Mouse (Mus musculus): Measurements from ENCODE around the gene Pbx3. TPM values are rescaled to one million over a fixed set of nuclear protein-coding genes. Genes with fewer than 3 reads are reported as not detected.

The Pbx3 gene
- polyA plus RNA-seq, 1 experiment from 2014 or later = 21.3 TPM

GRCm38 (mm10) chr2:34406601-34407464 is 33.9 kb upstream of the Pbx3 start, which contains the start of gene Mapkap1:
Mapkap1 (plus strand) TSS chr2:34406771.
- WGBS = under 1% methylated on average over 66 of the region's 68 CpGs
- H3K27ac ChIP-seq = peak within 1 kb of the TSS; percentile 88

GRCm38 (mm10) chr2:34399535-34399934 is 26.6 kb upstream of the Pbx3 start:
- Histone ChIP-seq H3K4me2 (ENCODE audit: low read length) (no peak overlapping the region), H3K9ac (ENCODE audit: low read depth, low read length) (no peak overlapping the region), H3K4me3 (replicated peaks; ENCODE audit: low read depth, low read length) (no peak overlapping the region), H3K27ac (no peak overlapping the region), H3K36me3 (ENCODE audit: insufficient read depth, low read length) (no peaks in the 10 kb centered on the region), H3K27me3 (ENCODE audit: insufficient read depth, low read length) (no peaks in the 10 kb centered on the region), H3K9me3 (replicated peaks; ENCODE audit: low read length) (no peaks in the 10 kb centered on the region), H3K4me1 (replicated peaks; ENCODE audit: insufficient read depth, low read length) (no peaks in the 10 kb centered on the region)
- 58% methylated on average over 4 of the region's 4 CpGs for WGBS
- ATAC-seq (replicated peaks; ENCODE audit: low FRiP score, low read depth) (no peak), DNase-seq (ENCODE audit: low spot score) (no peak)
- no peak for TF ChIP-seq CTCF (IDR thresholded peaks at IDR 0.05; ENCODE audit: low read depth)

More at GRCm38 (mm10) chr2:34406601-34407464, 33.9 kb upstream of the Pbx3 start, which contains the start of gene Mapkap1:
- 0 out of 2 replicates have a peak, but pooled peaks have one; percentile 4 for TF ChIP-seq CTCF (IDR thresholded peaks at IDR 0.05; ENCODE audit: low read depth)
- Histone ChIP-seq H3K36me3 (ENCODE audit: insufficient read depth, low read length) (no peaks in the 10 kb centered on the region), H3K27me3 (ENCODE audit: insufficient read depth, low read length) (no peaks in the 10 kb centered on the region), H3K4me1 (replicated peaks; ENCODE audit: insufficient read depth, low read length) (peaks cover 8% of the 10 kb centered on the region; the same call in 1 of the 2 replicates), H3K9me3 (replicated peaks; ENCODE audit: low read length) (no peaks in the 10 kb centered on the region), H3K4me3 (replicated peaks; ENCODE audit: low read depth, low read length) (peak within 1 kb of the TSS; percentile 90), H3K4me2 (ENCODE audit: low read length) (peak within 1 kb of the TSS; percentile 82), H3K9ac (ENCODE audit: low read depth, low read length) (peak within 1 kb of the TSS; percentile 90)
- ATAC-seq (replicated peaks; ENCODE audit: low FRiP score, low read depth) (peak; percentile 99), DNase-seq (ENCODE audit: low spot score) (peak; percentile 98)

- H3K27ac ChIP-seq = no peak overlapping the region
- ATAC-seq (replicated peaks; ENCODE audit: low FRiP score, low read depth) = no peak
Observed at GRCm38 (mm10) chr2:34378930-34379329, 6.0 kb upstream of the Pbx3 start.

GRCm38 (mm10) chr2:34374349-34374748 is 1.4 kb upstream of the Pbx3 start:
- no peak overlapping the region for H3K27ac ChIP-seq
- H3K36me3 ChIP-seq (ENCODE audit: insufficient read depth, low read length) = no peaks in the 10 kb centered on the region
- DNase-seq (ENCODE audit: low spot score) (no peak), ATAC-seq (replicated peaks; ENCODE audit: low FRiP score, low read depth) (no peak)
- no peak for TF ChIP-seq CTCF (IDR thresholded peaks at IDR 0.05; ENCODE audit: low read depth)
- H3K27me3 ChIP-seq (ENCODE audit: insufficient read depth, low read length) = no peaks in the 10 kb centered on the region
- 68% methylated on average over 2 of the region's 2 CpGs for WGBS
- no peaks in the 10 kb centered on the region for H3K9me3 ChIP-seq (replicated peaks; ENCODE audit: low read length)
- no peak overlapping the region for H3K4me2 ChIP-seq (ENCODE audit: low read length)
- H3K4me3 ChIP-seq (replicated peaks; ENCODE audit: low read depth, low read length) = no peak overlapping the region
- H3K4me1 ChIP-seq (replicated peaks; ENCODE audit: insufficient read depth, low read length) = no peaks in the 10 kb centered on the region
- H3K9ac ChIP-seq (ENCODE audit: low read depth, low read length) = no peak overlapping the region

More at GRCm38 (mm10) chr2:34378930-34379329, 6.0 kb upstream of the Pbx3 start:
- H3K27me3 ChIP-seq (ENCODE audit: insufficient read depth, low read length) = no peaks in the 10 kb centered on the region
- TF ChIP-seq CTCF (IDR thresholded peaks at IDR 0.05; ENCODE audit: low read depth) = no peak
- no peaks in the 10 kb centered on the region for H3K9me3 ChIP-seq (replicated peaks; ENCODE audit: low read length)
- DNase-seq (ENCODE audit: low spot score) = no peak
- H3K9ac ChIP-seq (ENCODE audit: low read depth, low read length) = no peak overlapping the region
- WGBS = 89% methylated on average over 2 of the region's 2 CpGs
- no peak overlapping the region for H3K4me2 ChIP-seq (ENCODE audit: low read length)
- H3K4me1 ChIP-seq (replicated peaks; ENCODE audit: insufficient read depth, low read length) = no peaks in the 10 kb centered on the region
- H3K36me3 ChIP-seq (ENCODE audit: insufficient read depth, low read length) = no peaks in the 10 kb centered on the region
- no peak overlapping the region for H3K4me3 ChIP-seq (replicated peaks; ENCODE audit: low read depth, low read length)

- H3K36me3 ChIP-seq (ENCODE audit: insufficient read depth, low read length) = no peaks in the 10 kb centered on the region
- no peak for TF ChIP-seq CTCF (IDR thresholded peaks at IDR 0.05; ENCODE audit: low read depth)
- no peak overlapping the region for H3K4me2 ChIP-seq (ENCODE audit: low read length)
- no peak overlapping the region for H3K9ac ChIP-seq (ENCODE audit: low read depth, low read length)
- 42% methylated on average over 3 of the region's 3 CpGs for WGBS
- no peaks in the 10 kb centered on the region for H3K9me3 ChIP-seq (replicated peaks; ENCODE audit: low read length)
- no peak overlapping the region for H3K4me3 ChIP-seq (replicated peaks; ENCODE audit: low read depth, low read length)
- no peaks in the 10 kb centered on the region for H3K27me3 ChIP-seq (ENCODE audit: insufficient read depth, low read length)
- 0 out of 2 replicates have a peak, but pooled peaks cover 2% of the 10 kb centered on the region for H3K4me1 ChIP-seq (replicated peaks; ENCODE audit: insufficient read depth, low read length)
- no peak for DNase-seq (ENCODE audit: low spot score)
- no peak overlapping the region for H3K27ac ChIP-seq
- no peak for ATAC-seq (replicated peaks; ENCODE audit: low FRiP score, low read depth)
Observed at GRCm38 (mm10) chr2:34373886-34374285, 944 bp upstream of the Pbx3 start.

GRCm38 (mm10) chr2:34371441-34372304 is 1.3 kb downstream of the Pbx3 start:
- H3K4me1 ChIP-seq (replicated peaks; ENCODE audit: insufficient read depth, low read length) = 0 out of 2 replicates have a peak, but pooled peaks cover 5% of the 10 kb centered on the region
- WGBS = under 1% methylated on average over 74 of the region's 118 CpGs
- no peaks in the 10 kb centered on the region for H3K27me3 ChIP-seq (ENCODE audit: insufficient read depth, low read length)
- H3K27ac ChIP-seq = peak overlapping the region; percentile 97
- DNase-seq (ENCODE audit: low spot score) (peak; percentile 67), ATAC-seq (replicated peaks; ENCODE audit: low FRiP score, low read depth) (peak; percentile 23)
- no peaks in the 10 kb centered on the region for H3K9me3 ChIP-seq (replicated peaks; ENCODE audit: low read length)
- H3K9ac ChIP-seq (ENCODE audit: low read depth, low read length) = peak overlapping the region; percentile 95
- H3K4me3 ChIP-seq (replicated peaks; ENCODE audit: low read depth, low read length) = peak overlapping the region; percentile 98
- no peak for TF ChIP-seq CTCF (IDR thresholded peaks at IDR 0.05; ENCODE audit: low read depth)
- peak overlapping the region; percentile 95 for H3K4me2 ChIP-seq (ENCODE audit: low read length)
- H3K36me3 ChIP-seq (ENCODE audit: insufficient read depth, low read length) = no peaks in the 10 kb centered on the region
